Mouse (Mus musculus) hindbrain, embryonic 11.5 days (tissue): ENCODE measurements around the gene Cdc37. TPM values are rescaled to one million over a fixed set of nuclear protein-coding genes. Genes with fewer than 3 reads are reported as not detected.

ENCODE experiments used
- ATAC-seq: fragments of 200-750 bp; cut with Nextera tagmentation; 2 replicates; pipeline ENCODE4 v1.8.0; 2017; ENCODE audit warnings: mild to moderate bottlenecking, moderate TSS enrichment, moderate library complexity; ENCODE audit not compliant: low FRiP score
- DNase-seq: peaks from one replicate; pipeline ENCODE4 v3.0.0-alpha.2; 2015; ENCODE audit warnings: low spot score
- H3K27ac ChIP-seq: fragments of 300-500 bp; sonication (generic); 2 replicates; pipeline ENCODE4 v1.5.1; 2014; ENCODE audit warnings: mild to moderate bottlenecking, low read depth, low read length
- H3K27me3 ChIP-seq: fragments of 300-500 bp; sonication (generic); 2 replicates; pipeline ENCODE4 v1.6.1; 2014; ENCODE audit warnings: mild to moderate bottlenecking, low read length, moderate library complexity, mixed read lengths; ENCODE audit not compliant: control insufficient read depth, insufficient read depth
- H3K36me3 ChIP-seq: fragments of 300-500 bp; sonication (generic); 2 replicates; pipeline ENCODE4 v1.6.1; 2014; ENCODE audit warnings: mild to moderate bottlenecking, low read length, moderate library complexity, mixed read lengths; ENCODE audit not compliant: control insufficient read depth, insufficient read depth
- H3K4me1 ChIP-seq: fragments of 300-500 bp; sonication (generic); replicated peaks from 2 replicates; pipeline ENCODE4 v1.6.1; 2014; ENCODE audit warnings: low read length, mixed read lengths; ENCODE audit not compliant: control insufficient read depth, insufficient read depth
- H3K4me2 ChIP-seq: fragments of 300-500 bp; sonication (generic); replicated peaks from 2 replicates; pipeline ENCODE4 v1.6.1; 2014; ENCODE audit warnings: mild to moderate bottlenecking, low read depth, low read length
- H3K4me3 ChIP-seq: fragments of 300-500 bp; sonication (generic); 2 replicates; pipeline ENCODE4 v1.5.1; 2014; ENCODE audit warnings: low read depth, low read length
- H3K9ac ChIP-seq: fragments of 300-500 bp; sonication (generic); 2 replicates; pipeline ENCODE4 v1.6.1; 2014; ENCODE audit warnings: low read depth, low read length
- H3K9me3 ChIP-seq: fragments of 300-500 bp; sonication (generic); 2 replicates; pipeline ENCODE4 v1.6.1; 2016; ENCODE audit warnings: low read length; ENCODE audit not compliant: control insufficient read depth
- WGBS: fragments of 180-500 bp; shearing (Covaris S2); extraction: QIAGEN DNeasy Blood & Tissue Kit; methylation state at CpG from one replicate; pipeline ENCODE4 v1.1.7; 2014; 5-methylcytosine and 5-hydroxymethylcytosine counted together
- polyA plus RNA-seq: library from polyadenylated mRNA; unstranded; fragments of >200 nt; fragmentation: Nextera tagmentation; extraction: Ambion mirVana; gene quantifications from 2 replicates; pipeline ENCODE4 v1.2.1, GENCODE M21; 2014

Cdc37 gene
- polyA plus RNA-seq, 1 experiment from 2014 or later, result 306 TPM

DNA sequence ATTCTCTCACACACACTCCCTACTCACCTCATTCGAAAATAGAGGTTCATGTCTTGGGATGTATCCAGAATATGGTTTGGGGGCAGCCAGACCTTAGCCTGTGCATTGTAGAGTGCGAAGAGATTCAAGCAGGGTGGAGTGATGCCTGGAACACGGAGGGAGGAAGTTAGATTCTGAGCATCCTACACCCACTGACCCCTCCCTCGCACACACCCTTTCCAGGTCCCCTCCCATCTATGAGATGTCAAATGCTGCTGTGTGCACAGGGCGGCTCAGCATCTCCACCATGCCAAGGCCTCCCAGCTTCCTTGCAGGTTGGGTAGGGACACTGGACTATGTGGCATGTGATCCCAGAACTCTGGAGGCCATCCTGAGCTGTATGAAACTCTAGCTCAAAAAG, 24.9 kb downstream of the Cdc37 start:
- no peak overlapping the region for H3K4me3 ChIP-seq
- no peaks in the 10 kb centered on the region for H3K4me1 ChIP-seq
- ATAC-seq (no peak), DNase-seq (no peak)
- no peaks in the 10 kb centered on the region for H3K27me3 ChIP-seq
- no peak overlapping the region for H3K4me2 ChIP-seq
- H3K27ac ChIP-seq, result no peak overlapping the region
- WGBS, result 81% methylated on average over 5 of the region's 5 CpGs
- no peaks in the 10 kb centered on the region for H3K9me3 ChIP-seq
- H3K36me3 ChIP-seq, result no peaks in the 10 kb centered on the region
- no peak overlapping the region for H3K9ac ChIP-seq

DNA sequence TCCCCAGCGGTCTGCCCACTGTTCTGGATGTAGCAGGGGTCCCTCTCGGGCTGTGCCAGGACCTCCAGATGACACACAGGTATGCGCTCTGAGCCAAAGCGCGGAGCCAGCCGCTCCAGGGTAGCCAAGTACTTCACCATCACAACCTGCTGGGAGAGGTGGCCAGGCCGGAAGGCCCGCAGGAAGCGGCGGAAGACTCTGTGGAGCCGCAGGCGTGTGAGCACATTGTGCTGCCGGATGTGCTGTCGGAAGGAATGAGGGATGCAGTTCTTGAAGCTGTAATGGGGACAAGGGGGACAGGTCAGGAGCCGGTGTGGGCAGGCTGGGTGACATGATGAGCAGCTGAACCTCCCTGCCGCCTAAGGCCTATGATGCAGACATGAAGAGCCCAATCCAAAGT, 28.3 kb downstream of the Cdc37 start:
- ATAC-seq (no peak), DNase-seq (no peak)
- Histone ChIP-seq H3K27ac (no peak overlapping the region), H3K9me3 (no peaks in the 10 kb centered on the region), H3K27me3 (no peaks in the 10 kb centered on the region), H3K9ac (no peak overlapping the region), H3K4me3 (no peak overlapping the region), H3K4me2 (no peak overlapping the region), H3K4me1 (no peaks in the 10 kb centered on the region), H3K36me3 (no peaks in the 10 kb centered on the region)
- 88% methylated on average over 16 of the region's 16 CpGs for WGBS

DNA sequence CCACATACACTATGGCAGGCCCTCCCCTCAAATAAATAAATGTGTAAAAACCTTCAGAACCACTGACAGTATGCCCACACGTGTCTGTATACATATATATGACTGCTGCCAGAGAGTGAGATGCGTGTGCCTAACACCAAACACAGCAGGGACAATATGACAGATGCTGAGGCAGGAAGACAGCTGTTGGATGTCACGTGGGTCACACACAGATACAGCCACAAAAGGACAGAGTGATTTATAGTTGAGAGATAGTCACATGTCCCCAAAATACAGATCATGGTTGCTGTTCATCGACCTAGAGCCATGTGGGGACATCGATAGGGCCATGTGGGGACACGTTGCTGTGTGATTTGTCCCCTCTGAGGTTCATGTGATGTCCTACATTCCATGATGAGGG, 32.7 kb downstream of the Cdc37 start:
- ATAC-seq (no peak), DNase-seq (no peak)
- H3K4me1 ChIP-seq, result no peaks in the 10 kb centered on the region
- H3K4me3 ChIP-seq, result no peak overlapping the region
- no peak overlapping the region for H3K27ac ChIP-seq
- no peaks in the 10 kb centered on the region for H3K27me3 ChIP-seq
- no peaks in the 10 kb centered on the region for H3K36me3 ChIP-seq
- no peak overlapping the region for H3K9ac ChIP-seq
- H3K9me3 ChIP-seq, result no peaks in the 10 kb centered on the region
- H3K4me2 ChIP-seq, result no peak overlapping the region
- 79% methylated on average over 6 of the region's 6 CpGs for WGBS

DNA sequence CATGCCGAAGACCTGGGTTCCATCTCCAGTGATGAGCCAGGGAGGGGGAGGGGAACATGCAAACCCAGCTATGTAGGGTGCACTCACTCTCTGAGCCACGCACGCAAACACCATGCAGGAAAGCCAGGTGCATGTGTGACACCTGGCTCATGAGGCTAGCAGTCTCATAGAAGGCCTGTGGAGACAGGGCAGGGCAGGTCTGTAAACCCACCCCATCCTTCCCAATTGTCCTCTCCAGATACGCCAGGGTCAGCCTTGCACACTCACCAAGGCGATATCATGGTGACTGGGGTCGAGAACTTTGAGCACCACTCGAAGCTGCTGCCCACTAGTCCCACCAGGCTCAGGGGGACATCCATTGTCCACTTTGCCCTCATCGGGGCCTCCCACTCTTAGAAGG, 34.7 kb downstream of the Cdc37 start:
- no peaks in the 10 kb centered on the region for H3K4me1 ChIP-seq
- 90% methylated on average over 8 of the region's 8 CpGs for WGBS
- no peak overlapping the region for H3K4me2 ChIP-seq
- no peak overlapping the region for H3K27ac ChIP-seq
- H3K27me3 ChIP-seq, result no peaks in the 10 kb centered on the region
- ATAC-seq (no peak), DNase-seq (no peak)
- H3K9ac ChIP-seq, result no peak overlapping the region
- H3K36me3 ChIP-seq, result no peaks in the 10 kb centered on the region
- H3K9me3 ChIP-seq, result no peaks in the 10 kb centered on the region
- H3K4me3 ChIP-seq, result no peak overlapping the region

DNA sequence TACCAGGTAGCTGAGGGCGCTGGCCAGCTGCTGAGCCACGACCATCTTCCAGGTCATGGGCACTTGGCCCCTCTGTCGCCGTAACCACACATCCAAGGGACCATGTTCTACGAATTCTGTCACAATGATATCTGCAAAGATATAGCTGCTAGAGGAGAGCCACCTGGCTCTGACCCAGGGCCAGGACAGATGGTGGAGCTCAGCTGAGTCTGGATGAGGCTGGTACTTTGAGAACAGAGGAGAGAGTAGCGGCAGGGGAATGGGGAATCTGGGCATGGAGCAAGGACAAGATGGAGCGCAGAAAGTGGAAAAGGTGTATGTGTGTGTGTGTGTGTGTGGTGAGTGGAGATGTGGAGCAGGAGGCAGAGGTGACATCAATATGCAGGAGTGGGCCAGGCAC, 35.6 kb downstream of the Cdc37 start:
- H3K9me3 ChIP-seq, result no peaks in the 10 kb centered on the region
- H3K27me3 ChIP-seq, result no peaks in the 10 kb centered on the region

DNA sequence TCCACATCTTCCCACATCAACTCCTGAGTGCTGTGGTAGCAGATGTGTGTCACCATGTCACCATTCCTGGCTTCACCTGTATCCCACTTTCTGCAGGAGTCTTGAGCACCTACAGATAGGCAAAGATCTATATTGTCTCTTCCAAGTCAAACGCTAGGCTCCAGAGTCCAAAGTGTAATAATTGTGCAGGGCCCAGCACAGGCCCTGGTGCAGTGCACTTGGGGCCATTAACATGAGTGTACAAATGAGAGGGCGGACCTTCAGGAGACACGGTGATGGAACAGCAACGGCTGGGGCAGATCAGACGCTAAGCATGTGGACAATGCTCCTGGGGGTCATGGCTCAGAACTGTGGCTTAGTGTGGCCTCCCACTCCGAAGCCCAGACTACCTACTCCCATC, 36.0 kb downstream of the Cdc37 start:
- H3K4me1 ChIP-seq, result no peaks in the 10 kb centered on the region
- H3K4me2 ChIP-seq, result no peak overlapping the region
- H3K27ac ChIP-seq, result no peak overlapping the region
- H3K27me3 ChIP-seq, result no peaks in the 10 kb centered on the region
- 87% methylated on average over 6 of the region's 6 CpGs for WGBS
- DNase-seq (no peak), ATAC-seq (no peak)
- H3K9ac ChIP-seq, result no peak overlapping the region
- no peak overlapping the region for H3K4me3 ChIP-seq
- H3K36me3 ChIP-seq, result no peaks in the 10 kb centered on the region
- no peaks in the 10 kb centered on the region for H3K9me3 ChIP-seq

More for the DNA sequence above, 35.6 kb downstream of the Cdc37 start:
- Histone ChIP-seq H3K9ac (no peak overlapping the region), H3K4me2 (no peak overlapping the region), H3K4me3 (no peak overlapping the region), H3K27ac (no peak overlapping the region), H3K4me1 (no peaks in the 10 kb centered on the region), H3K36me3 (no peaks in the 10 kb centered on the region)
- ATAC-seq (no peak), DNase-seq (no peak)
- 90% methylated on average over 7 of the region's 7 CpGs for WGBS

DNA sequence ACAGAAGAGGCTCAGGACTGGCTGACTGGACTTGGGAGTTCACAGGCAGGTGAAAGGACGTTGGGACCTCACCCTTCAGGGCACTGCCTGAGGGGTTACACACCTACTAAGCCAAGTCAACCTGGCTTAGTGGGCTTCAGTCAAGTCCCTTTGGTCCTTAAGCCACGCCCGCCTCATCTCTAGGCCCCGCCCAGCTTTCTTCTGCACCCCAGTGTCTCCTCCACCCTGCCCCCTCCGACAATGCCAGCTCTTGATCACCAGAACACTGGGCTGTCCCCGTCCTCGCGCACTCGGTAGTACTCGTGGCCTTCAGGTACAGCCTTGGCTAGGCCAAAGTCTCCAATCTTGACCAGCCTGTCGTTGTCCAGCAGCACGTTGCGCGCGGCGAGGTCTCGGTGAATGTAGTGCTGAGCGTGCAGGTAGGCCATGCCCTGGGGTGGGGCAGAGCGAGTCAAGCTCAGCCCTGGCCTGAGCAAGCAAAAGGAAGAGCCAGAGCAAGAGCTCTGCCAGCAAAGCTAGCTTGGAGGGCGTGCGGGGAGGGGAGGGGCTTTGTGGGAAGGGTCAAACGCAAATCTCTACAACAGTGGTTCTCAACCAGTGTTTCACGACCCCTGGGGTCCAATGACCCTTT, 42.1 kb downstream of the Cdc37 start:
- Histone ChIP-seq H3K4me1 (0 out of 2 replicates have a peak, but pooled peaks cover 2% of the 10 kb centered on the region), H3K4me3 (no peak overlapping the region), H3K4me2 (no peak overlapping the region), H3K27ac (no peak overlapping the region), H3K27me3 (no peaks in the 10 kb centered on the region), H3K36me3 (no peaks in the 10 kb centered on the region), H3K9me3 (no peaks in the 10 kb centered on the region), H3K9ac (no peak overlapping the region)
- DNase-seq (no peak), ATAC-seq (no peak)
- 44% methylated on average over 23 of the region's 23 CpGs for WGBS

DNA sequence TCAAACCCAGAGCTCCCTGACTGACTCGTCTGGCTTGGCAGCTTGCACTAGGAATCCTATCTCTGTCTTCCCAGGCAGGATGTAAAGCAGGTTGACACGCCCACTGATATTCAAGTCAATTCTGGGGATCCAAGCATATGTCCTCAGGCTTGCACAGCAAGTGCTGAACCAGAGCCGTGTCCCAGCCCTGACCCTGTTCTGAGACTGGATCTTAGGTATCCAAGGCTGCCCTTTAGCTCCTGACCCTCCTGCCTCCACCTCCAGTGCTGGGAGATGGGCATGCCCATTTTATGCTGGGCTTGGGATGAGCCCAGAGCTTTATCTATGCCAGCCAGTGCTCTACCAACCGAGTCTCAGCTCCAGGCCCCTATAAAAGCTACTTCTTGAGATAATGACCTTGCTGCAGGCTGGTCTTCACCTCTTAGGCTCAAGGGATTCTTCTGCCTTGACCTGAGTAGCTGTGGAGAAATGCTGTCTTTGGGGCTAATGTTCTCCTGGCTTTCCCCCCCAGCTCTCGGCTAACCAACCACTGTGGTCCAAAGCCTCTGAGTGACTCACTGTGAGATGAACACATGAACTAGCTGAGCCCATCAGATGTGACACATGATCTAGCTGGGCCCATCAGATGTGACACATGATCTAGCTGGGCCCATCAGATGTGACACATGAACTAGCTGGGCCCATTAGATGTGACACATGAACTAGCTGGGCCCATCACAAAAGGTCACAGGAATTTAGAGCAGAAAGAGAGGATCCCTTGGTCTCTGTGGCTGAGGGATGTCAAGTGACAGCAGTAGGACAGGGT, 43.8 kb downstream of the Cdc37 start:
- Histone ChIP-seq H3K27me3 (no peaks in the 10 kb centered on the region), H3K4me3 (no peak overlapping the region), H3K4me2 (no peak overlapping the region), H3K9ac (no peak overlapping the region), H3K4me1 (0 out of 2 replicates have a peak, but pooled peaks cover 2% of the 10 kb centered on the region), H3K9me3 (no peaks in the 10 kb centered on the region), H3K36me3 (no peaks in the 10 kb centered on the region), H3K27ac (no peak overlapping the region)
- DNase-seq, result no peak
- WGBS, result 82% methylated on average over 5 of the region's 5 CpGs
- no peak for ATAC-seq

DNA sequence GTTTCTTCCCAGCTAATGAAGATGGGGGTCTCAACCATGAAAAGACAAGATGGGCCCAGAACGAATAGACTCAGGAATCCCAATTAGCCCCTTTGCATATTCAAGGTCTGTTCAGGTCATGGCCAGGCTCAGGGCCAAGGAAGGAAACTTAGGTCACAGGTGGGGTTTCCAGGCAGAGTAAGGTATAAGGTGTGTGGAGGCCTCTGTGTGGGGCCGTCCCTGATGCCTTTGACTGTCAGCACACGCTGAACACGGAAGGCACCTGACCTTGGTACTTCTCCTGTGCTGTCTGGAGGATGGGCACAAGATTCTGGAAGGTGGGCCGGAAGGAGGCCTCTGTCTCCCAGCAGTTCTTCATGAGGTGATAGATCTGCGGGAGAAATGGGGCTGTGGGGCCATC, 45.0 kb downstream of the Cdc37 start:
- H3K36me3 ChIP-seq, result no peaks in the 10 kb centered on the region
- no peaks in the 10 kb centered on the region for H3K9me3 ChIP-seq
- no peak overlapping the region for H3K27ac ChIP-seq
- ATAC-seq (no peak), DNase-seq (no peak)
- H3K27me3 ChIP-seq, result no peaks in the 10 kb centered on the region
- H3K4me3 ChIP-seq, result no peak overlapping the region
- 0 out of 2 replicates have a peak, but pooled peaks cover 2% of the 10 kb centered on the region for H3K4me1 ChIP-seq
- 88% methylated on average over 6 of the region's 6 CpGs for WGBS
- no peak overlapping the region for H3K4me2 ChIP-seq
- no peak overlapping the region for H3K9ac ChIP-seq
